Mouse (Mus musculus) left cerebral cortex, adult 11 months (tissue): ENCODE data around the gene Olfr734.

Experiments
- DNase-seq: peaks from one replicate; pipeline ENCODE4 v3.0.0; 2022; ENCODE audit warnings: low spot score

Olfr734 gene

DNA sequence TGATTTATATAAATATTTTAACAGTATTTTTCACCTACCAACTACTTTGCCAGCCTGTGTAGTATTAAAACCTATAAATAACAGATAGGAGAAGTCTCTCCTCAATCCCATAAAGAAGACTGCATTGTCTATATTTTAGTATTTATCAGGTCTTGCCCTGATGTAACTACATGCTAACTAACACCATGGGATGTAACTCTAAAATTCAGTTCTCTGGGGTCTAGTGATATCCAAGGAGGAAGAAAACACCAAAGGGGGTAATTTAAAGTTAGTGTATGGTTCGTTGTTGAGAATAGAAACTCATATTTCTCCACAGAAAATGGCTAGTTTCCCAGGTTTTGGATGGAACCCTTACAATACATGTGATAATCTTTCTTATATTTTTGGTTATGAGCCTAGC lies at the start of gene Olfr734:
Gene Olfr734 (minus strand): TSS at position 101 of the 400 bp plus-strand sequence.
- no peak for DNase-seq

GRCm38 (mm10) chr14:50363561-50363960 lies 37.0 kb upstream of the Olfr734 start:
- DNase-seq, result no peak

- DNase-seq, result no peak
Observed at GRCm38 (mm10) chr14:50360480-50360879, 33.9 kb upstream of the Olfr734 start.

DNA sequence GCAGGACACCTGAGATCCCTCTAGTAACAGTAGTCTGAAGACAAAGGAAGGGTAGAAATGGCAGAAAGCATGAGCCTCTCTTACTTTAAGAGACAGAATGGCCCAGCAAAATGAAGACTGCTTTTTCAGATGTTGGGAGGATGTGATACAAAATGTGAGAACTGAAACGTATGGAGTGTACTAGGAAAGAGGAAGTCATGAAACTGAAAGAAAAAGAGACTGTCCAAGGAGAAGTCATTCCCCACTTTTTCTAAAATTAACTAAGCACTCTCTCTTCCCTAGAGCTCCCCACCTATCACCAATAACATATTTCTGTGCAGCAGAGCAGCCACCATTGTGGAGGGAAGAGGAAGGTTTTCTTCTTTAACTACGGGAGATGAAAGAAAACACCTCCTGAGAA lies 31.0 kb upstream of the Olfr734 start, which contains the start of gene Tlr11:
Gene Tlr11 (plus strand): TSS at position 322 of the 400 bp plus-strand sequence.
- DNase-seq, result no peak

DNA sequence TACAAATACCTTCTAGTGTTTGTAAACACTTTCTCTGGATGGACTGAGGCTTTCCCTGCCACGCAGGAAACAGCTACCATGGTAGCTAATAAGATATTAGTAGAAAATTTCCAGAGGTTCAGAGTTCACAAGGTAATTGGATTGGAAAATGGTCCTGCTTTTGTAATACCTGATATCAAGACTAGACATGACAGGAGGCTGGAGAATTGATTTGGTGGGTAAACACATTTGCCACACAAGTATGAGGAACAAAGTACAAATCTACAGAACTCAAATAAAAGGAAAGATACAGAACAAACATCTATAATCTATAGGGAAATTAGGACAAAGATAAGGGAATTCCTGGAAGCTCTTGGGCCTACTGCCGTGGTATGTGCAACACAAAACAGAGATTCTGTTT lies 30.2 kb upstream of the Olfr734 start:
- no peak for DNase-seq

- DNase-seq, result no peak
Observed at GRCm38 (mm10) chr14:50352438-50352837, 25.9 kb upstream of the Olfr734 start.

- DNase-seq, result no peak
Observed at GRCm38 (mm10) chr14:50348796-50349195, 22.2 kb upstream of the Olfr734 start, which contains the start of gene Olfr735. Gene Olfr735 (minus strand): TSS chr14:50348872.

GRCm38 (mm10) chr14:50301422-50301821 lies 25.1 kb downstream of the Olfr734 start, which contains the start of gene Olfr733:
Gene Olfr733 (minus strand): TSS chr14:50301522.
- DNase-seq, result no peak

DNA sequence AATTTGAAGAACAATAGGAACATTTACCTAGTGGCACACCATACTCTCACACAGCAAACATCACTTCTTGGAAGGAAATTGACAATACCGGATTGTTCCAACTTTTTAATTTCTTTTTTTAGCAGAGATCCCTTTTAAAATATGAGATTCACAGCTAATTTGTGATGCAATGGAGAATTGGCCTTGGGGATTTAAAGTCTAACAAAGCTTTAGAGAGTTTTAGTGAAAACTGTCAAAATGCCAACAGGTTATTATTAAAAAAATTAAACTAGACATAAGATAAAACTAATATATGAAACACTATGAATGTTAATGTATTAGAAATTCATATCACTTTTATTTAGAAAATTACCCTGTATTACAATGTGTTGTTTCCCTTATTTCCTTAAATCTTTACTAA lies 42.5 kb downstream of the Olfr734 start, which contains the start of gene Olfr732:
Gene Olfr732 (minus strand): TSS at position 101 of the 400 bp plus-strand sequence.
- DNase-seq, result no peak
